Mouse (Mus musculus) liver, embryonic 15.5 days (tissue): Measurements from ENCODE around the gene Prol1. TPM values are rescaled to one million over a fixed set of nuclear protein-coding genes. Genes with fewer than 3 reads are reported as not detected.
"Not testable (repeated sequence)": the region's sequence is repeated elsewhere in the genome, so short reads cannot be mapped to it uniquely, and the experiment has no call there.

Source experiments
- ATAC-seq: fragments of 200-750 bp; cut with Nextera tagmentation; 2 replicates; pipeline ENCODE4 v1.8.0; 2017; ENCODE audit warnings: moderate number of reproducible peaks, mild to moderate bottlenecking, moderate library complexity; ENCODE audit not compliant: insufficient read depth
- H3K27ac ChIP-seq: fragments of 300-500 bp; sonication (generic); replicated peaks from 2 replicates; pipeline ENCODE4 v1.5.1; 2015; ENCODE audit warnings: mild to moderate bottlenecking, inconsistent platforms
- H3K27me3 ChIP-seq: fragments of 300-500 bp; sonication (generic); 2 replicates; pipeline ENCODE4 v1.6.1; 2015; ENCODE audit warnings: mild to moderate bottlenecking, inconsistent platforms
- H3K36me3 ChIP-seq: fragments of 300-500 bp; sonication (generic); replicated peaks from 2 replicates; pipeline ENCODE4 v1.6.1; 2015; ENCODE audit warnings: moderate library complexity, mild to moderate bottlenecking, inconsistent platforms
- H3K4me1 ChIP-seq: fragments of 300-500 bp; sonication (generic); replicated peaks from 2 replicates; pipeline ENCODE4 v1.6.1; 2015; ENCODE audit warnings: inconsistent platforms
- H3K4me2 ChIP-seq: fragments of 300-500 bp; sonication (generic); 2 replicates; pipeline ENCODE4 v1.6.1; 2015; ENCODE audit warnings: moderate library complexity, mild to moderate bottlenecking, inconsistent platforms
- H3K4me3 ChIP-seq: fragments of 300-500 bp; sonication (generic); replicated peaks from 2 replicates; pipeline ENCODE4 v1.5.1; 2015; ENCODE audit warnings: mild to moderate bottlenecking, inconsistent platforms
- H3K9ac ChIP-seq: fragments of 300-500 bp; sonication (generic); 2 replicates; pipeline ENCODE4 v1.6.1; 2015; ENCODE audit warnings: moderate library complexity, mild to moderate bottlenecking, inconsistent platforms
- H3K9me3 ChIP-seq: fragments of 300-500 bp; sonication (generic); replicated peaks from 2 replicates; pipeline ENCODE4 v1.6.1; 2016; ENCODE audit warnings: inconsistent platforms
- WGBS: fragments of 180-500 bp; shearing (Covaris S2); methylation state at CpG from one replicate; pipeline ENCODE4 v1.1.7; 2015; ENCODE audit warnings: mixed read lengths; ENCODE audit not compliant: insufficient replicate concordance; 5-methylcytosine and 5-hydroxymethylcytosine counted together
- polyA plus RNA-seq: library from polyadenylated mRNA; unstranded; fragments of >200 nt; fragmentation: Nextera tagmentation; extraction: Ambion mirVana; gene quantifications from 2 replicates; pipeline ENCODE4 v1.2.1, GENCODE M21; 2015

Gene Prol1
- not detected in 2 replicates for polyA plus RNA-seq

- WGBS: 69% methylated on average over 1 of the region's 1 CpGs
Observed at GRCm38 (mm10) chr5:88317012-88317411, at the start of gene Prol1. Prol1 (plus strand) TSS chr5:88317312.

GRCm38 (mm10) chr5:88268619-88269018 lies 48.5 kb upstream of the Prol1 start, which contains the start of gene Gm7714:
Gm7714 (plus strand) TSS chr5:88268919.
- WGBS: 48% methylated on average over 1 of the region's 1 CpGs
- no peak for ATAC-seq

More at GRCm38 (mm10) chr5:88317012-88317411, at the start of gene Prol1:
- ATAC-seq: no peak
- no peaks in the 10 kb centered on the region for H3K4me1 ChIP-seq
- H3K9me3 ChIP-seq: no peaks in the 10 kb centered on the region
- H3K27ac ChIP-seq: no peak within 1 kb of the TSS
- H3K4me3 ChIP-seq: no peak within 1 kb of the TSS
- no peak within 1 kb of the TSS for H3K9ac ChIP-seq
- H3K36me3 ChIP-seq: no peaks in the 10 kb centered on the region
- H3K27me3 ChIP-seq: no peaks in the 10 kb centered on the region
- no peak within 1 kb of the TSS for H3K4me2 ChIP-seq

GRCm38 (mm10) chr5:88311307-88311706 lies 5.8 kb upstream of the Prol1 start:
- H3K9me3 ChIP-seq, H3K27me3 ChIP-seq, H3K4me3 ChIP-seq, ATAC-seq, H3K27ac ChIP-seq, H3K36me3 ChIP-seq, H3K4me2 ChIP-seq, H3K4me1 ChIP-seq, H3K9ac ChIP-seq: not testable (repeated sequence)
- 52% methylated on average over 3 of the region's 3 CpGs for WGBS

More at GRCm38 (mm10) chr5:88268619-88269018, 48.5 kb upstream of the Prol1 start, which contains the start of gene Gm7714:
- Histone ChIP-seq H3K9me3 (no peaks in the 10 kb centered on the region), H3K36me3 (no peaks in the 10 kb centered on the region), H3K4me1 (no peaks in the 10 kb centered on the region), H3K4me2 (no peak within 1 kb of the TSS), H3K9ac (no peak within 1 kb of the TSS), H3K27ac (no peak within 1 kb of the TSS), H3K27me3 (no peaks in the 10 kb centered on the region), H3K4me3 (no peak within 1 kb of the TSS)

GRCm38 (mm10) chr5:88348533-88348932 lies 31.4 kb downstream of the Prol1 start:
- not testable (repeated sequence) for H3K27ac ChIP-seq
- WGBS: 53% methylated on average over 2 of the region's 2 CpGs

GRCm38 (mm10) chr5:88364768-88365167 lies 47.7 kb downstream of the Prol1 start:
- Histone ChIP-seq H3K36me3 (no peaks in the 10 kb centered on the region), H3K4me1 (no peaks in the 10 kb centered on the region), H3K4me3 (no peak overlapping the region), H3K9ac (no peak overlapping the region), H3K4me2 (no peak overlapping the region), H3K27me3 (no peaks in the 10 kb centered on the region), H3K27ac (no peak overlapping the region), H3K9me3 (no peaks in the 10 kb centered on the region)
- WGBS: 5% methylated on average over 3 of the region's 5 CpGs
- ATAC-seq: no peak

More at GRCm38 (mm10) chr5:88348533-88348932, 31.4 kb downstream of the Prol1 start:
- H3K4me3 ChIP-seq, H3K4me1 ChIP-seq, H3K4me2 ChIP-seq, H3K9ac ChIP-seq, H3K36me3 ChIP-seq, H3K9me3 ChIP-seq, ATAC-seq, H3K27me3 ChIP-seq: not testable (repeated sequence)

GRCm38 (mm10) chr5:88366886-88367285 lies 49.8 kb downstream of the Prol1 start:
- H3K27me3 ChIP-seq: no peaks in the 10 kb centered on the region
- no peaks in the 10 kb centered on the region for H3K4me1 ChIP-seq
- whole genome bisulfite sequencing: 52% methylated on average over 1 of the region's 1 CpGs
- no peak overlapping the region for H3K27ac ChIP-seq
- no peak overlapping the region for H3K9ac ChIP-seq
- no peaks in the 10 kb centered on the region for H3K36me3 ChIP-seq
- no peaks in the 10 kb centered on the region for H3K9me3 ChIP-seq
- ATAC-seq: no peak
- no peak overlapping the region for H3K4me3 ChIP-seq
- no peak overlapping the region for H3K4me2 ChIP-seq

- Histone ChIP-seq H3K27ac (no peak overlapping the region), H3K4me3 (no peak overlapping the region), H3K36me3 (no peaks in the 10 kb centered on the region), H3K27me3 (no peaks in the 10 kb centered on the region), H3K4me2 (no peak overlapping the region), H3K4me1 (no peaks in the 10 kb centered on the region), H3K9me3 (no peaks in the 10 kb centered on the region), H3K9ac (no peak overlapping the region)
- WGBS: 45% methylated on average over 6 of the region's 6 CpGs
- peak; percentile 44 for ATAC-seq
Observed at GRCm38 (mm10) chr5:88370578-88371232, 53.6 kb downstream of the Prol1 start.

- Histone ChIP-seq H3K9ac (no peak overlapping the region), H3K4me3 (no peak overlapping the region), H3K27me3 (no peaks in the 10 kb centered on the region), H3K4me1 (no peaks in the 10 kb centered on the region), H3K4me2 (no peak overlapping the region), H3K36me3 (no peaks in the 10 kb centered on the region), H3K9me3 (no peaks in the 10 kb centered on the region), H3K27ac (no peak overlapping the region)
- ATAC-seq: no peak
- 58% methylated on average over 6 of the region's 6 CpGs for WGBS
Observed at GRCm38 (mm10) chr5:88372563-88372962, 55.5 kb downstream of the Prol1 start.

- no peak within 1 kb of the TSS for H3K27ac ChIP-seq
- H3K4me1 ChIP-seq: no peaks in the 10 kb centered on the region
- H3K4me2 ChIP-seq: no peak within 1 kb of the TSS
- no peaks in the 10 kb centered on the region for H3K27me3 ChIP-seq
- H3K9me3 ChIP-seq: no peaks in the 10 kb centered on the region
- no peak within 1 kb of the TSS for H3K4me3 ChIP-seq
- no peak for ATAC-seq
- 49% methylated on average over 4 of the region's 4 CpGs for WGBS
- H3K9ac ChIP-seq: no peak within 1 kb of the TSS
- no peaks in the 10 kb centered on the region for H3K36me3 ChIP-seq
Observed at GRCm38 (mm10) chr5:88375808-88376207, 58.7 kb downstream of the Prol1 start, which contains the start of gene Amtn. Amtn (plus strand) TSS chr5:88376108.

Other genes with a start within 250 kb of the Prol1 start
- gene Smr2, start 230.8 kb upstream of the Prol1 start, polyA plus RNA-seq: not detected in 2 replicates
- gene Gm11116, start 205.8 kb upstream of the Prol1 start, polyA plus RNA-seq: not detected in 2 replicates
- gene Gm11115, start 163.2 kb upstream of the Prol1 start, polyA plus RNA-seq: not detected in 2 replicates
- gene Gm7714, start 48.4 kb upstream of the Prol1 start, polyA plus RNA-seq: not detected in 2 replicates
- gene Amtn, start 58.8 kb downstream of the Prol1 start, polyA plus RNA-seq: not detected in 2 replicates
- not detected in 2 replicates for gene Ambn, start 138.7 kb downstream of the Prol1 start, polyA plus RNA-seq
- gene Enam, start 170.7 kb downstream of the Prol1 start, polyA plus RNA-seq: not detected in 2 replicates
- 0.06 and 0.12 TPM in 2 replicates for gene Jchain, start 210.6 kb downstream of the Prol1 start, polyA plus RNA-seq
- 27.6 and 28.0 TPM in 2 replicates for gene Utp3, start 237.2 kb downstream of the Prol1 start, polyA plus RNA-seq
- gene Rufy3, start 247.7 kb downstream of the Prol1 start, polyA plus RNA-seq: 4.5 and 5.6 TPM in 2 replicates